10 mouse cellular contexts compared by ENCODE assay signal in the genomic region with DNA sequence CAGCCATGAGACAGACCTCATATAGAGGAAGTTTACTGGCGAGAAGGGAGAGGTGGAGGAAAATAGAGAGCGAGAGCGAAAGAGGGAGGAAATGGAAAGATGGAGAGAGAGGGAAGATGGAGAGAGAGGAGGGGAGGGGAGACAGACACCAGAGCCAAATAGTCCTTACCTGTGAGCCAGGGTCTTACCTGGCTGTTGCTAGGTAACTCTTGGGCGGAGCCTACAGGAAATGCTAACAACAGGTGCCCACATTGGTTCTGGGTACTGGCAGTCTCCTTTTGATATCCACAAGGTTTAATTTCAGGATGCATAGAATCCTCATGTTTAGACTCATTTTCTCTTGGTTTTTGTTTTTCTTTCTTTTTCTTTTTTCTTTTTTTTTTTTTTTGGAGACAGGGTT. TPM values are rescaled to one million over a fixed set of nuclear protein-coding genes. Genes with fewer than 3 reads are reported as not detected.
DNase-seq lines count a peak whose midpoint lies in the region; ATAC-seq and TF ChIP-seq lines count a peak whose summit lies in the region.
"Had no signal": no experiment of that assay in that cellular context is flagged by ENCODE, and none has a peak within 500 bp of the region (broad histone marks: within the 10 kb centered on the region; RNA-seq: fewer than 3 reads in every experiment).

No protein-coding gene starts in this region.

- H3K27me3 ChIP-seq in heart, embryonic 13.5 days (replicated peaks) = no peaks in the 10 kb centered on the region
- H3K27me3 ChIP-seq in G1E (ENCODE audit: insufficient read depth, low read length) = no peaks in the 10 kb centered on the region
- H3K27me3 ChIP-seq in hindbrain, embryonic 13.5 days = peaks cover 14% of the 10 kb centered on the region
- H3K27me3 ChIP-seq in midbrain, embryonic 12.5 days = peaks cover 14% of the 10 kb centered on the region
- H3K27me3 ChIP-seq: CH12.LX had no signal

- no peak overlapping the region for H3K27ac ChIP-seq in heart, embryonic 13.5 days (replicated peaks)
- H3K27ac ChIP-seq in hindbrain, embryonic 13.5 days = no peak overlapping the region
- H3K27ac ChIP-seq in midbrain, embryonic 12.5 days (replicated peaks) = no peak overlapping the region
- H3K27ac ChIP-seq: left cerebral cortex, adult 2 months had no signal

- WGBS in heart, embryonic 13.5 days = 72% methylated on average over 4 of the region's 4 CpGs
- WGBS in hindbrain, embryonic 13.5 days = 72% methylated on average over 4 of the region's 4 CpGs
- WGBS in midbrain, embryonic 12.5 days = 83% methylated on average over 4 of the region's 4 CpGs

- H3K4me2 ChIP-seq in heart, embryonic 13.5 days = peak overlapping the region; percentile 98
- peak overlapping the region; percentile 73; the same call in 1 of the 2 replicates for H3K4me2 ChIP-seq in hindbrain, embryonic 13.5 days
- H3K4me2 ChIP-seq in midbrain, embryonic 12.5 days (replicated peaks) = peak overlapping the region; percentile 73

- peaks cover 22% of the 10 kb centered on the region for H3K36me3 ChIP-seq in heart, embryonic 13.5 days
- peaks cover 78% of the 10 kb centered on the region for H3K36me3 ChIP-seq in G1E (replicated peaks)
- H3K36me3 ChIP-seq in hindbrain, embryonic 13.5 days = peaks cover 18% of the 10 kb centered on the region
- H3K36me3 ChIP-seq in midbrain, embryonic 12.5 days = peaks cover 16% of the 10 kb centered on the region

- H3K9me3 ChIP-seq in heart, embryonic 13.5 days = no peaks in the 10 kb centered on the region
- no peaks in the 10 kb centered on the region for H3K9me3 ChIP-seq in G1E (replicated peaks)
- no peaks in the 10 kb centered on the region for H3K9me3 ChIP-seq in hindbrain, embryonic 13.5 days
- H3K9me3 ChIP-seq in midbrain, embryonic 12.5 days = no peaks in the 10 kb centered on the region

- peaks cover 16% of the 10 kb centered on the region for H3K4me1 ChIP-seq in heart, embryonic 13.5 days
- H3K4me1 ChIP-seq in G1E (ENCODE audit: insufficient read depth, low read depth, low read length) = peaks cover 72% of the 10 kb centered on the region
- peaks cover 20% of the 10 kb centered on the region for H3K4me1 ChIP-seq in hindbrain, embryonic 13.5 days (replicated peaks)
- peaks cover 13% of the 10 kb centered on the region for H3K4me1 ChIP-seq in midbrain, embryonic 12.5 days

- peak overlapping the region; percentile 80 for H3K9ac ChIP-seq in heart, embryonic 13.5 days
- H3K9ac ChIP-seq in hindbrain, embryonic 13.5 days = no peak overlapping the region
- no peak overlapping the region for H3K9ac ChIP-seq in midbrain, embryonic 12.5 days (replicated peaks)

- no peak for TF ChIP-seq CTCF in G1E (IDR thresholded peaks at IDR 0.05; ENCODE audit: low read depth, low read length)

- H3K4me3 ChIP-seq in heart, embryonic 13.5 days = peak overlapping the region; percentile 59
- H3K4me3 ChIP-seq in G1E (ENCODE audit: low read depth, low read length) = peak overlapping the region; percentile 73
- peak overlapping the region; percentile 42; the same call in 1 of the 2 replicates for H3K4me3 ChIP-seq in hindbrain, embryonic 13.5 days
- peak overlapping the region; percentile 40 for H3K4me3 ChIP-seq in midbrain, embryonic 12.5 days

- no peak for ATAC-seq in heart, embryonic 13.5 days (ENCODE audit: extremely low read depth, insufficient number of reproducible peaks, low FRiP score, low TSS enrichment)
- no peak for ATAC-seq in G1E (ENCODE audit: extremely low read depth, insufficient number of reproducible peaks, low FRiP score, poor library complexity, severe bottlenecking)
- ATAC-seq in hindbrain, embryonic 13.5 days (ENCODE audit: low FRiP score) = no peak
- ATAC-seq in midbrain, embryonic 12.5 days (ENCODE audit: low FRiP score, low read depth) = no peak
- no peak for ATAC-seq in megakaryocyte progenitor cell, adult 5-6 weeks (replicated peaks; ENCODE audit: poor library complexity)

- DNase-seq in heart, adult 18-20 months = no peak
- no peak for DNase-seq in G1E (ENCODE audit: low spot score)
- DNase-seq in adrenal gland, adult (ENCODE audit: inconsistent age in 2 of 2, low spot score in 1 of 2) = no peak
- DNase-seq in embryo, embryonic 9.5 days (ENCODE audit: extremely low spot score) = no peak

RNA-seq across cellular contexts. Expression of a gene that starts 1.1 kb away (rescaled TPM):
- polyA plus RNA-seq in heart, embryonic 13.5 days (2015; fragmentation: Nextera tagmentation; extraction: Ambion mirVana) = 37.2 and 38.5 TPM in 2 replicates
- total RNA-seq in heart, adult 18-20 months (2021) = 1 to 10 TPM; 4.4 to 4.9 TPM
- total RNA-seq in G1E (2014; fragmentation: Nextera tagmentation) (370 and 371 TPM in 2 replicates), G1E (2017) (319 and 358 TPM in 2 replicates)
- 261 and 336 TPM in 2 replicates for polyA plus RNA-seq in G1E (2012)
- 17.8 and 20.4 TPM in 2 replicates for polyA plus RNA-seq in hindbrain, embryonic 13.5 days (2015; fragmentation: Nextera tagmentation; extraction: Ambion mirVana)
- polyA plus RNA-seq in midbrain, embryonic 12.5 days (2016; fragmentation: Nextera tagmentation; extraction: Ambion mirVana) = 42.1 and 44.9 TPM in 2 replicates
- total RNA-seq in megakaryocyte progenitor cell, adult 5-6 weeks (2015) = 248 and 250 TPM in 2 replicates
- 130 and 139 TPM in 2 replicates for total RNA-seq in megakaryocyte progenitor cell, adult 5-6 weeks (2017)
- total RNA-seq: CH12.LX had no signal

RNA-seq across cellular contexts. Expression of a gene that starts 16.2 kb away (rescaled TPM):
- polyA plus RNA-seq in heart, embryonic 13.5 days (2015; fragmentation: Nextera tagmentation; extraction: Ambion mirVana) = 58.3 and 63.1 TPM in 2 replicates
- total RNA-seq in heart, adult 18-20 months (2021) = 10 to 100 TPM; 22.6 to 22.9 TPM
- total RNA-seq in G1E (2014; fragmentation: Nextera tagmentation) = 35.3 and 39.6 TPM in 2 replicates
- total RNA-seq in G1E (2017) = 182 and 203 TPM in 2 replicates
- polyA plus RNA-seq in G1E (2012) = 138 and 152 TPM in 2 replicates
- 107 and 109 TPM in 2 replicates for polyA plus RNA-seq in hindbrain, embryonic 13.5 days (2015; fragmentation: Nextera tagmentation; extraction: Ambion mirVana)
- polyA plus RNA-seq in midbrain, embryonic 12.5 days (2016; fragmentation: Nextera tagmentation; extraction: Ambion mirVana) = 105 and 113 TPM in 2 replicates
- 33.3 and 51.2 TPM in 2 replicates for total RNA-seq in megakaryocyte progenitor cell, adult 5-6 weeks (2015)
- total RNA-seq in megakaryocyte progenitor cell, adult 5-6 weeks (2017) = 173 and 193 TPM in 2 replicates

RNA-seq across cellular contexts. Expression of a gene that starts 20.7 kb away (rescaled TPM):
- 31.0 and 37.5 TPM in 2 replicates for polyA plus RNA-seq in heart, embryonic 13.5 days (2015; fragmentation: Nextera tagmentation; extraction: Ambion mirVana)
- 10 to 100 TPM; 79.9 to 84.2 TPM for total RNA-seq in heart, adult 18-20 months (2021)
- 17.7 and 26.6 TPM in 2 replicates for total RNA-seq in G1E (2014; fragmentation: Nextera tagmentation)
- total RNA-seq in G1E (2017) = 35.2 and 45.8 TPM in 2 replicates
- 66.4 and 69.8 TPM in 2 replicates for polyA plus RNA-seq in G1E (2012)
- polyA plus RNA-seq in hindbrain, embryonic 13.5 days (2015; fragmentation: Nextera tagmentation; extraction: Ambion mirVana) = 33.1 TPM in 2 replicates
- polyA plus RNA-seq in midbrain, embryonic 12.5 days (2016; fragmentation: Nextera tagmentation; extraction: Ambion mirVana) = 33.1 and 33.9 TPM in 2 replicates
- total RNA-seq in megakaryocyte progenitor cell, adult 5-6 weeks (2015) = 17.4 and 19.0 TPM in 2 replicates
- 27.8 TPM in 2 replicates for total RNA-seq in megakaryocyte progenitor cell, adult 5-6 weeks (2017)

RNA-seq across cellular contexts. Expression of a gene that starts 26.3 kb away (rescaled TPM):
- 711 and 772 TPM in 2 replicates for polyA plus RNA-seq in heart, embryonic 13.5 days (2015; fragmentation: Nextera tagmentation; extraction: Ambion mirVana)
- total RNA-seq in heart, adult 18-20 months (2021) = 100 to 1,000 TPM; 297 to 306 TPM
- total RNA-seq in G1E (2014; fragmentation: Nextera tagmentation) (406 and 435 TPM in 2 replicates), G1E (2017) (831 and 954 TPM in 2 replicates)
- 248 and 253 TPM in 2 replicates for polyA plus RNA-seq in G1E (2012)
- polyA plus RNA-seq in hindbrain, embryonic 13.5 days (2015; fragmentation: Nextera tagmentation; extraction: Ambion mirVana) = 646 and 672 TPM in 2 replicates
- 640 and 681 TPM in 2 replicates for polyA plus RNA-seq in midbrain, embryonic 12.5 days (2016; fragmentation: Nextera tagmentation; extraction: Ambion mirVana)
- 1,060 and 1,133 TPM in 2 replicates for total RNA-seq in megakaryocyte progenitor cell, adult 5-6 weeks (2015)
- total RNA-seq in megakaryocyte progenitor cell, adult 5-6 weeks (2017) = 4,756 and 5,574 TPM in 2 replicates

RNA-seq across cellular contexts. Expression of a gene that starts 28.7 kb away (rescaled TPM):
- 4.9 and 15.6 TPM in 2 replicates for polyA plus RNA-seq in heart, embryonic 13.5 days (2015; fragmentation: Nextera tagmentation; extraction: Ambion mirVana)
- not detected for total RNA-seq in heart, adult 18-20 months (2021)
- 69.9 and 75.0 TPM in 2 replicates for total RNA-seq in G1E (2014; fragmentation: Nextera tagmentation)
- 51.5 and 56.1 TPM in 2 replicates for total RNA-seq in G1E (2017)
- 193 and 253 TPM in 2 replicates for polyA plus RNA-seq in G1E (2012)
- 0.64 and 1.00 TPM in 2 replicates for polyA plus RNA-seq in hindbrain, embryonic 13.5 days (2015; fragmentation: Nextera tagmentation; extraction: Ambion mirVana)
- polyA plus RNA-seq in midbrain, embryonic 12.5 days (2016; fragmentation: Nextera tagmentation; extraction: Ambion mirVana) = 4.3 and 4.5 TPM in 2 replicates
- 12.3 and 22.4 TPM in 2 replicates for total RNA-seq in megakaryocyte progenitor cell, adult 5-6 weeks (2015)
- total RNA-seq in megakaryocyte progenitor cell, adult 5-6 weeks (2017) = 14.0 and 30.8 TPM in 2 replicates
